8 mouse cellular contexts compared by ENCODE assay signal in the genomic region with DNA sequence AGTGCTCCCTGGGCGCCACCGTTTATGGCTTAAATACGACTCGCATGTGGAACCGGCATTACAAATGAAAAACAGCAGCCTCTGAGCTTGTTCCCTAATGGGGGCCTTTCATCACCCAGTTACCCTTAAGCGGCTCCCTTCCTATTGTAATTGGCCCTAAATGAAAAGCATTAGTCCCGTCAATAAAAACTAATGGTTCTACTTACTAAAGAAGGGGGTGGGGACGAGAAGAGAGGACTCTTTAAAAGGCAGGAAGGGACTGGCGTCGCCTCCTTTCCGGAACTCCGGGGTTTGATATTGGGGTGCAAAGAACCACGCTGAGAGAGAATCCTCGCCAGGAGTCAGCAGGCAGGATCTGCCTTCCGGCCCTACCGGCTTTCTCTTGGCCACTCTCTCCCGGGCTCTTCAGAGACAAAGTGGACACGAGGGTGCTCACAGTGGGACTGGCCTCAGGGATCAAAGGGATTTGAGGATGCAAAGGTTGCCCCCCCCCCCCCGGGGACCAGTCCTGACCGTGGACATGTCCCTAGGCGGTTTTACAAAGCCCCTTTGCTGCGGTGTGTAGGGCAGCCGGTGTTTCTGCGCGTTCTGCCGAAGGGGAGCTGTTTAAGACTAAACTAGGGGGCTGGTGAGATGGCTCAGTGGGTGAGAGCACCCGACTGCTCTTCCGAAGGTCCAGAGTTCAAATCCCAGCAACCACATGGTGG.
DNase-seq lines count a peak whose midpoint lies in the region; ATAC-seq and TF ChIP-seq lines count a peak whose summit lies in the region.

No protein-coding gene starts in this region.

- no peak for ATAC-seq in kidney, postnatal 0 days (replicated peaks; ENCODE audit: low FRiP score, low read depth)
- ATAC-seq in forebrain, embryonic 14.5 days = peak; percentile 42; the same call in 1 of the 2 replicates
- peak; percentile 55; the same call in 1 of the 2 replicates for ATAC-seq in limb, embryonic 14.5 days (ENCODE audit: low FRiP score, low read depth)
- no peak for ATAC-seq in stomach, embryonic 16.5 days (ENCODE audit: insufficient read depth, low FRiP score)

- no peaks in the 10 kb centered on the region for H3K9me3 ChIP-seq in kidney, postnatal 0 days (replicated peaks; ENCODE audit: low read length)
- no peaks in the 10 kb centered on the region for H3K9me3 ChIP-seq in forebrain, embryonic 14.5 days (replicated peaks; ENCODE audit: control insufficient read depth, low read length)
- H3K9me3 ChIP-seq in limb, embryonic 14.5 days (ENCODE audit: control insufficient read depth, low read length) = no peaks in the 10 kb centered on the region
- H3K9me3 ChIP-seq in stomach, embryonic 16.5 days (replicated peaks; ENCODE audit: control insufficient read depth, low read length) = no peaks in the 10 kb centered on the region

- peaks cover 19% of the 10 kb centered on the region; the same call in 1 of the 2 replicates for H3K27me3 ChIP-seq in kidney, postnatal 0 days (ENCODE audit: insufficient read depth, low read length)
- H3K27me3 ChIP-seq in forebrain, embryonic 14.5 days (replicated peaks; ENCODE audit: control insufficient read depth, insufficient read depth, low read length) = peaks cover 21% of the 10 kb centered on the region
- peaks cover 16% of the 10 kb centered on the region for H3K27me3 ChIP-seq in limb, embryonic 14.5 days (ENCODE audit: control insufficient read depth, insufficient read depth, low read length)
- peaks cover 14% of the 10 kb centered on the region for H3K27me3 ChIP-seq in stomach, embryonic 16.5 days (ENCODE audit: control insufficient read depth, insufficient read depth, low read length)

- TF ChIP-seq POLR2A in limb, embryonic 14.5 days (IDR thresholded peaks at IDR 0.05; ENCODE audit: borderline replicate concordance, extremely low read depth, insufficient read depth, insufficient read length) = no peak

- TF ChIP-seq CTCF in kidney, postnatal 0 days (IDR thresholded peaks at IDR 0.05; ENCODE audit: low read depth) = no peak

- H3K9ac ChIP-seq in kidney, postnatal 0 days (ENCODE audit: low read depth, low read length) = no peak overlapping the region
- peak overlapping the region; percentile 32; the same call in 1 of the 2 replicates for H3K9ac ChIP-seq in forebrain, embryonic 14.5 days (ENCODE audit: low read length)
- H3K9ac ChIP-seq in limb, embryonic 14.5 days (ENCODE audit: low read depth, low read length, severe bottlenecking) = no peak overlapping the region
- no peak overlapping the region for H3K9ac ChIP-seq in stomach, embryonic 16.5 days (ENCODE audit: low read length)

- H3K4me2 ChIP-seq in kidney, postnatal 0 days (ENCODE audit: low read length) = peak overlapping the region; percentile 11; the same call in 1 of the 2 replicates
- H3K4me2 ChIP-seq in forebrain, embryonic 14.5 days (ENCODE audit: low read length) = peak overlapping the region; percentile 43
- H3K4me2 ChIP-seq in limb, embryonic 14.5 days (replicated peaks; ENCODE audit: low read depth, low read length, severe bottlenecking) = peak overlapping the region; percentile 45
- peak overlapping the region; percentile 0; the same call in 1 of the 2 replicates for H3K4me2 ChIP-seq in stomach, embryonic 16.5 days (ENCODE audit: low read depth, low read length)

- H3K4me1 ChIP-seq in kidney, postnatal 0 days (replicated peaks; ENCODE audit: insufficient read depth, low read length) = no peaks in the 10 kb centered on the region
- 0 out of 2 replicates have a peak, but pooled peaks cover 4% of the 10 kb centered on the region for H3K4me1 ChIP-seq in forebrain, embryonic 14.5 days (ENCODE audit: control insufficient read depth, insufficient read depth, low read length)
- H3K4me1 ChIP-seq in limb, embryonic 14.5 days (ENCODE audit: control insufficient read depth, insufficient read depth, low read length) = peaks cover 10% of the 10 kb centered on the region; the same call in 1 of the 2 replicates
- H3K4me1 ChIP-seq in stomach, embryonic 16.5 days (ENCODE audit: control insufficient read depth, insufficient read depth, low read length) = no peaks in the 10 kb centered on the region

- 2% methylated on average over 28 of the region's 28 CpGs for WGBS in kidney, postnatal 0 days
- 2% methylated on average over 28 of the region's 28 CpGs for WGBS in forebrain, embryonic 14.5 days
- WGBS in limb, embryonic 14.5 days = 2% methylated on average over 28 of the region's 28 CpGs
- 5% methylated on average over 28 of the region's 28 CpGs for WGBS in stomach, embryonic 16.5 days

- no peak for DNase-seq in kidney, postnatal 0 days (ENCODE audit: low spot score)
- DNase-seq in kidney, adult 8-10 months = no peak
- peak; percentile 42 for DNase-seq in forebrain, embryonic 14.5 days (ENCODE audit: low spot score)
- peak; percentile 63 for DNase-seq in limb, embryonic 14.5 days (ENCODE audit: low spot score)
- no peak for DNase-seq in adrenal gland, adult 2 months
- no peak for DNase-seq in urinary bladder, adult 2 months (ENCODE audit: low spot score)
- no peak for DNase-seq in gastrocnemius, postnatal 4 days (ENCODE audit: low spot score in 2 of 2)

- H3K4me3 ChIP-seq in kidney, postnatal 0 days (replicated peaks; ENCODE audit: low read depth, low read length) = no peak overlapping the region
- H3K4me3 ChIP-seq in forebrain, embryonic 14.5 days (ENCODE audit: low read depth, low read length) = no peak overlapping the region; the same call in 1 of the 2 replicates
- peak overlapping the region; percentile 16 for H3K4me3 ChIP-seq in limb, embryonic 14.5 days (replicated peaks; ENCODE audit: low read length)
- H3K4me3 ChIP-seq in stomach, embryonic 16.5 days (replicated peaks; ENCODE audit: low read length) = no peak overlapping the region

- H3K36me3 ChIP-seq in kidney, postnatal 0 days (ENCODE audit: insufficient read depth, low read length) = no peaks in the 10 kb centered on the region
- H3K36me3 ChIP-seq in forebrain, embryonic 14.5 days (ENCODE audit: control insufficient read depth, insufficient read depth, low read length) = no peaks in the 10 kb centered on the region
- H3K36me3 ChIP-seq in limb, embryonic 14.5 days (ENCODE audit: control insufficient read depth, insufficient read depth, low read length) = no peaks in the 10 kb centered on the region
- no peaks in the 10 kb centered on the region for H3K36me3 ChIP-seq in stomach, embryonic 16.5 days (ENCODE audit: control insufficient read depth, insufficient read depth, low read length)

- no peak overlapping the region for H3K27ac ChIP-seq in kidney, postnatal 0 days
- H3K27ac ChIP-seq in forebrain, embryonic 14.5 days (ENCODE audit: low read depth, low read length) = no peak overlapping the region
- no peak overlapping the region for H3K27ac ChIP-seq in limb, embryonic 14.5 days (replicated peaks; ENCODE audit: low read depth, low read length)
- H3K27ac ChIP-seq in stomach, embryonic 16.5 days (ENCODE audit: low read length) = no peak overlapping the region

Comparison
In these comparisons a context has a peak if more than half of its experiments do, and no peak if none do; other contexts are left out.
1. ATAC-seq: peak in forebrain, embryonic 14.5 days (single experiment) and limb, embryonic 14.5 days (single experiment); none in kidney, postnatal 0 days (single experiment) and stomach, embryonic 16.5 days (single experiment).
2. DNase-seq: peak in forebrain, embryonic 14.5 days (single experiment) and limb, embryonic 14.5 days (single experiment); none in kidney, postnatal 0 days (single experiment), kidney, adult 8-10 months (0 of 2), adrenal gland, adult 2 months (single experiment), urinary bladder, adult 2 months (single experiment) and gastrocnemius, postnatal 4 days (0 of 2).
3. Peak in every context shown above with its lines, with median percentiles within 50 percentile points of each other: H3K4me2 ChIP-seq.